Mouse (Mus musculus) gastrocnemius, adult 2 months (tissue): ENCODE measurements at regions not wholly inside any gene's neighbourhood (a gene's known extent, or its start where the extent isn't known, plus 50 kb on each side); places are given as distances from the start of the nearest gene placed in this dataset.

Experiments
- DNase-seq: peaks from one replicate; pipeline ENCODE4 v3.0.0; 2022
- H3K27ac ChIP-seq: fragments of 200-600 bp; 2 replicates; pipeline ENCODE4 v1.8.1; 2022; ENCODE audit warnings: mild to moderate bottlenecking
- H3K4me3 ChIP-seq: fragments of 200-600 bp; 2 replicates; pipeline ENCODE4 v1.8.1; 2022; ENCODE audit warnings: mild to moderate bottlenecking, moderate library complexity
- CTCF ChIP-seq: fragments of 200-600 bp; IDR thresholded peaks from 2 replicates; pipeline ENCODE4 v1.8.1; 2022; ENCODE audit warnings: antibody characterized with exemption, mild to moderate bottlenecking, moderate library complexity
- intact Hi-C: fragments of 180-260 bp; cut with DNase I; formaldehyde crosslinking; loops from one replicate; pipeline ENCODE4 v1.15.1; 2025

GRCm38 (mm10) chr6:16064691-16065090, 344.2 kb downstream of the Mdfic start:
- intact Hi-C loops, result no loop called here
- no peak for DNase-seq

DNA sequence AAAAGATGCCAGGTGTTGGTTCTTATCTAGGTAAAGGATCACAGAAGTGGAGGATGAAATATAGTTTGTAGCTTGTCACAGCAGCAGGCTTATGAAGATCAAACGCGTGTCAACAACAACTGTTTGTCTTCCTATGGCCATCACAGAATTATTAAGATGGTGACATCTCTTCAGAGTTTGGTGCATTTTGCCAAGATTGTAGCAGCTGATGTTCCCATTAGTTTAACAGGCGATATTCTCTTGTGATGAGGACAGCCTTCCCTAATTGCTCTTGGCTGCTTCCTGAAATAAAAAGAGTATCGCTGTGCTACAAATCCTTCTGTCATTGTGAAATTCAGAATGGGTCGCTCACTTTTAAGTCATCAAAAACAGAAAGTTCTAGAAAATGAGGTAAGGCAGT, 344.7 kb downstream of the Mdfic start:
- Histone ChIP-seq H3K4me3 (no peak overlapping the region), H3K27ac (no peak overlapping the region)
- TF ChIP-seq CTCF, result no peak
- intact Hi-C loops, result no loop called here
- no peak for DNase-seq

More at GRCm38 (mm10) chr6:16064691-16065090, 344.2 kb downstream of the Mdfic start:
- no peak for TF ChIP-seq CTCF
- H3K4me3 ChIP-seq, result no peak overlapping the region
- H3K27ac ChIP-seq, result no peak overlapping the region

GRCm38 (mm10) chr6:16076266-16076665, 355.8 kb downstream of the Mdfic start:
- intact Hi-C loops, result no loop called here
- no peak for TF ChIP-seq CTCF
- H3K27ac ChIP-seq, result no peak overlapping the region

GRCm38 (mm10) chr6:16077195-16077810, 356.8 kb downstream of the Mdfic start:
- no peak for TF ChIP-seq CTCF
- H3K4me3 ChIP-seq, result no peak overlapping the region
- no peak for DNase-seq
- intact Hi-C loops, result no loop called here
- no peak overlapping the region for H3K27ac ChIP-seq

More at GRCm38 (mm10) chr6:16076266-16076665, 355.8 kb downstream of the Mdfic start:
- DNase-seq, result no peak
- no peak overlapping the region for H3K4me3 ChIP-seq

- TF ChIP-seq CTCF, result no peak
- H3K27ac ChIP-seq, result no peak overlapping the region
- H3K4me3 ChIP-seq, result no peak overlapping the region
- no peak for DNase-seq
- intact Hi-C loops, result no loop called here
Measured at GRCm38 (mm10) chr6:16077917-16078316, 357.5 kb downstream of the Mdfic start.

GRCm38 (mm10) chr6:16086952-16087537, 366.6 kb downstream of the Mdfic start:
- TF ChIP-seq CTCF, result no peak
- Histone ChIP-seq H3K4me3 (no peak overlapping the region), H3K27ac (no peak overlapping the region)
- DNase-seq, result no peak
- intact Hi-C loops, result no loop called here

- no peak for TF ChIP-seq CTCF
Measured at GRCm38 (mm10) chr6:16098761-16099160, 378.3 kb downstream of the Mdfic start.

GRCm38 (mm10) chr6:16141009-16141408, 420.5 kb downstream of the Mdfic start:
- H3K4me3 ChIP-seq, result no peak overlapping the region
- no peak for TF ChIP-seq CTCF
- DNase-seq, result no peak
- intact Hi-C loops, result no loop called here
- H3K27ac ChIP-seq, result no peak overlapping the region

More at GRCm38 (mm10) chr6:16098761-16099160, 378.3 kb downstream of the Mdfic start:
- intact Hi-C loops, result no loop called here
- no peak overlapping the region for H3K27ac ChIP-seq
- H3K4me3 ChIP-seq, result no peak overlapping the region
- no peak for DNase-seq

DNA sequence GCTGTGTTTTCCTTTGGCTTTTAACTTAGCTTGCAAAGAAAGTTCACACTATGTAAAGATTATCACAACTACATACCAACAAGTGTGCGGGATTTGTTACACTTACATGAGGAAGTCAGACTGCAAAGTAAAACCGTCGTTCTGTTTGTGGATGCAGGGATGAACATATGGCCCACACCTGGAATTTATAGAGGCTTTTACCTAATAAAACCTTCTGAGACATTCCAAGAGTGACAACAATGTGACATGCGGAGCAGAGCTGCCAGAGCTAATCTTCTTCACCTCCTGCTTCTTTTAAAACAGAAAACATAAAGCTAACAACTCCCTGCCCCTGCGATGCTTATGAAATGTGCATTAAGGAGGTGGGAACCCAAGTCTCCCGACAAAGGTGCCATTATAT, 424.1 kb downstream of the Mdfic start:
- Histone ChIP-seq H3K27ac (no peak overlapping the region), H3K4me3 (no peak overlapping the region)
- intact Hi-C loops, result no loop called here
- DNase-seq, result no peak
- TF ChIP-seq CTCF, result no peak

GRCm38 (mm10) chr6:16150535-16150934, 430.1 kb downstream of the Mdfic start:
- no peak for DNase-seq
- intact Hi-C loops, result no loop called here
- no peak overlapping the region for H3K27ac ChIP-seq
- peak; percentile 7; the same call in 1 of the 2 replicates for TF ChIP-seq CTCF
- no peak overlapping the region for H3K4me3 ChIP-seq

DNA sequence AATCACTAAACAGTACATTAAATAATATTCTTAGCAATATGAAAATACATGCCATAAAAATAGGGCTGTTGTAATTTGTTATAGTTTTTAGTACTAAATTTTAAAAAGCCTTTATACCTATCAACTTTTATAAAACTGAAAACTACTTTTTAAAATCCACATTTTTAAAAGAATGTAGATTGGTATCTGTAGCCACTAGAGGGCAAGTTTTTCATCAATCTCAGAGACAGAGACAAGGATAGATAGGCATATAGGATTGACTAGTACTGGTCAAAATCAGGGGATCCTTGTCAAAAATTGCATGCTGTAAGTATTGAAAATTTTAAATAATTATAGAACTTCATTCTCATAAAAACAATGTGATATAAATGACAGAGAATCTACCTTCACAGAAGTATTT, 431.0 kb downstream of the Mdfic start:
- Histone ChIP-seq H3K27ac (no peak overlapping the region), H3K4me3 (no peak overlapping the region)
- no peak for TF ChIP-seq CTCF
- intact Hi-C loops, result no loop called here
- no peak for DNase-seq

DNA sequence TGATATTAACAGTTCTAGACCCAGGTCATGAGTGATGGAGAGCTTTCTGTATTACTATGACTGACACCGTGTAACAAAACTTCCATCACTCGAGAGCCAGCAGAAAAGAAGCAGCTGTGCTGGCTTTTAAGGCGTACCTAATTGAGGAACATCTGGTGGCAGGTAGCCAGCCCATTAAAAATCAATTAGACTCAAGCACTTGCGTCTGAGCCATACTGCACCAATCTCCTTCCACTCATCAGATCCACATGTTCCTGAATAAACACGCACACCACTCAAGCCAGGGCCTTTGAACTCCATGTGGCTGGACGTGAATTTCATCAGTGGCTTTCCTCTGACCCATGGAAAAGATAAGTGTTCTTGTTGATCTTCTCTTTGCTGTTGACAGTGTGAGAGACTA, 432.2 kb downstream of the Mdfic start:
- H3K27ac ChIP-seq, result no peak overlapping the region
- intact Hi-C loops, result no loop called here
- TF ChIP-seq CTCF, result no peak
- H3K4me3 ChIP-seq, result no peak overlapping the region
- no peak for DNase-seq

DNA sequence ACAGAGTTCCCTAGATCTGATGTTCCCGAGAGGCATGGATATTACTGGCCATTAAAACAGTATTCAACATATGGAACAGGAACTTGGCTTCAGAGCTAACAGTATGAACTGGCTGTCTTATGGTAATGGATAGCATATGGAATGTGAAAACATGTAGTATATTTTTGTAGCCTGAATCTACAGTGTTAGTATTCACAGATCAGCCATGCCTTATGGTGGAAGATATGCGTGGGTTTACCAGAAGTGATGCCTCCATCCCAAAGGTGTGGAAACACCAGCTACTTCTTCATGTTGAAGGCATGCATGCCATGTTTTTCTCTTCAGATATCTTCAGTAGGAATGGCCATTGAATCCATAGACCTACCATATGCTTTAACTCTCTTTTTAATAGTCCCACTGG, 444.6 kb downstream of the Mdfic start:
- no peak overlapping the region for H3K4me3 ChIP-seq
- no peak for TF ChIP-seq CTCF
- intact Hi-C loops, result no loop called here
- H3K27ac ChIP-seq, result no peak overlapping the region
- no peak for DNase-seq

DNA sequence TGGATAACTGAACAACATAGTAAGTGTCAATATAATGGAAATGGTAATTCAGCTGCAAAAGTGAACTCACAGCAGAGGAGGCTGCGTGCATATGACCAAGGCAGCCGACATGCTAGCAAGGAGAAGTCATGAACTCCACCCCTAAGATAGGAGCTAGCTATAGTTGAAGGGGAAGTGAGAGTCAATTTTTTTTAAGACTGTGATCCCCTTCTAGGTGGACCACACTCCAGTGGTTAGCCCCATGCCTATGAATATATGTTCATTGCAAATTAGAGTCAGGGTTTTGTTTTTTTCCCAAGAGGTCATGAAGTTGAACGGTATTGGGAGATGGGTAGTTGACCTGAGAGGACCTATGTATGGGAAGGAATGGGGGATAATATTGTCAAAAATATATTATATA, 451.4 kb downstream of the Mdfic start:
- Histone ChIP-seq H3K4me3 (no peak overlapping the region), H3K27ac (no peak overlapping the region)
- DNase-seq, result no peak
- no peak for TF ChIP-seq CTCF
- intact Hi-C loops, result no loop called here
